Mouse (Mus musculus): ENCODE measurements around the gene Trim62. TPM values are rescaled to one million over a fixed set of nuclear protein-coding genes. Genes with fewer than 3 reads are reported as not detected.

The Trim62 gene
- polyA plus RNA-seq, 1 experiment = 0.87 TPM

- H3ac ChIP-seq (ENCODE audit: control insufficient read depth, insufficient read length, low read depth) = no peak overlapping the region
- no peaks in the 10 kb centered on the region for H3K36me3 ChIP-seq (ENCODE audit: control insufficient read depth, insufficient read depth)
- no peak overlapping the region for H3K4me3 ChIP-seq (ENCODE audit: insufficient read depth, poor library complexity, severe bottlenecking)
- no peaks in the 10 kb centered on the region for H3K79me2 ChIP-seq (ENCODE audit: control insufficient read depth, insufficient read depth)
- H3K79me3 ChIP-seq (ENCODE audit: low read depth) = no peaks in the 10 kb centered on the region
- TF ChIP-seq MAX (IDR thresholded peaks at IDR 0.05) (no peak), MYOD1 (IDR thresholded peaks at IDR 0.05; ENCODE audit: control insufficient read depth, insufficient read length, low read depth) (no peak), CEBPB (IDR thresholded peaks at IDR 0.05; ENCODE audit: low read depth) (no peak), USF1 (IDR thresholded peaks at IDR 0.05; ENCODE audit: low read depth) (no peak), CTCF (IDR thresholded peaks at IDR 0.05; ENCODE audit: control insufficient read depth, insufficient read depth, insufficient read length) (no peak), FOSL1 (IDR thresholded peaks at IDR 0.05; ENCODE audit: insufficient read depth, low read length, poor library complexity, severe bottlenecking) (no peak), MYOG (IDR thresholded peaks at IDR 0.05; ENCODE audit: control insufficient read depth, extremely low read depth, insufficient read length) (no peak)
- H3K27me3 ChIP-seq (ENCODE audit: control insufficient read depth, insufficient read depth, insufficient read length) = peaks cover 18% of the 10 kb centered on the region
Observed at GRCm38 (mm10) chr4:128910276-128911063, 27.1 kb downstream of the Trim62 start.

- no peak overlapping the region for H3ac ChIP-seq (ENCODE audit: control insufficient read depth, insufficient read length, low read depth)
- no peaks in the 10 kb centered on the region for H3K79me3 ChIP-seq (ENCODE audit: low read depth)
- H3K36me3 ChIP-seq (ENCODE audit: control insufficient read depth, insufficient read depth) = no peaks in the 10 kb centered on the region
- H3K4me3 ChIP-seq (ENCODE audit: insufficient read depth, poor library complexity, severe bottlenecking) = no peak overlapping the region
- peaks cover 23% of the 10 kb centered on the region for H3K27me3 ChIP-seq (ENCODE audit: control insufficient read depth, insufficient read depth, insufficient read length)
- no peak for TF ChIP-seq MYOG (IDR thresholded peaks at IDR 0.05; ENCODE audit: control insufficient read depth, extremely low read depth, insufficient read length)
- no peaks in the 10 kb centered on the region for H3K79me2 ChIP-seq (ENCODE audit: control insufficient read depth, insufficient read depth)
Observed at GRCm38 (mm10) chr4:128912085-128912484, 28.7 kb downstream of the Trim62 start.

- no peaks in the 10 kb centered on the region for H3K36me3 ChIP-seq (ENCODE audit: control insufficient read depth, insufficient read depth)
- no peaks in the 10 kb centered on the region for H3K79me3 ChIP-seq (ENCODE audit: low read depth)
- H3K4me3 ChIP-seq (ENCODE audit: insufficient read depth, poor library complexity, severe bottlenecking) = no peak overlapping the region
- H3ac ChIP-seq (ENCODE audit: control insufficient read depth, insufficient read length, low read depth) = no peak overlapping the region
- peaks cover 35% of the 10 kb centered on the region for H3K27me3 ChIP-seq (ENCODE audit: control insufficient read depth, insufficient read depth, insufficient read length)
- TF ChIP-seq CEBPB (IDR thresholded peaks at IDR 0.05; ENCODE audit: low read depth) (no peak), CTCF (IDR thresholded peaks at IDR 0.05; ENCODE audit: control insufficient read depth, insufficient read depth, insufficient read length) (no peak), MYOG (IDR thresholded peaks at IDR 0.05; ENCODE audit: control insufficient read depth, extremely low read depth, insufficient read length) (no peak), USF1 (IDR thresholded peaks at IDR 0.05; ENCODE audit: low read depth) (no peak), FOSL1 (IDR thresholded peaks at IDR 0.05; ENCODE audit: insufficient read depth, low read length, poor library complexity, severe bottlenecking) (no peak)
- H3K79me2 ChIP-seq (ENCODE audit: control insufficient read depth, insufficient read depth) = no peaks in the 10 kb centered on the region
Observed at GRCm38 (mm10) chr4:128913794-128914193, 30.4 kb downstream of the Trim62 start.

GRCm38 (mm10) chr4:128917119-128917518 lies 33.7 kb downstream of the Trim62 start:
- no peaks in the 10 kb centered on the region for H3K36me3 ChIP-seq (ENCODE audit: control insufficient read depth, insufficient read depth)
- TF ChIP-seq MYOD1 (IDR thresholded peaks at IDR 0.05; ENCODE audit: control insufficient read depth, insufficient read length, low read depth) = no peak
- TF ChIP-seq MAX (IDR thresholded peaks at IDR 0.05) = no peak
- no peak for TF ChIP-seq CTCF (IDR thresholded peaks at IDR 0.05; ENCODE audit: control insufficient read depth, insufficient read depth, insufficient read length)
- TF ChIP-seq FOSL1 (IDR thresholded peaks at IDR 0.05; ENCODE audit: insufficient read depth, low read length, poor library complexity, severe bottlenecking) = no peak
- TF ChIP-seq USF1 (IDR thresholded peaks at IDR 0.05; ENCODE audit: low read depth) = no peak
- no peak for TF ChIP-seq CEBPB (IDR thresholded peaks at IDR 0.05; ENCODE audit: low read depth)
- no peak for TF ChIP-seq MYOG (IDR thresholded peaks at IDR 0.05; ENCODE audit: control insufficient read depth, extremely low read depth, insufficient read length)

GRCm38 (mm10) chr4:128917756-128918155 lies 34.4 kb downstream of the Trim62 start:
- no peak for TF ChIP-seq FOSL1 (IDR thresholded peaks at IDR 0.05; ENCODE audit: insufficient read depth, low read length, poor library complexity, severe bottlenecking)
- TF ChIP-seq USF1 (IDR thresholded peaks at IDR 0.05; ENCODE audit: low read depth) = no peak
- TF ChIP-seq MAX (IDR thresholded peaks at IDR 0.05) = no peak
- TF ChIP-seq CTCF (IDR thresholded peaks at IDR 0.05; ENCODE audit: control insufficient read depth, insufficient read depth, insufficient read length) = no peak
- TF ChIP-seq MYOD1 (IDR thresholded peaks at IDR 0.05; ENCODE audit: control insufficient read depth, insufficient read length, low read depth) = no peak
- TF ChIP-seq MYOG (IDR thresholded peaks at IDR 0.05; ENCODE audit: control insufficient read depth, extremely low read depth, insufficient read length) = no peak
- no peak for TF ChIP-seq CEBPB (IDR thresholded peaks at IDR 0.05; ENCODE audit: low read depth)
- H3K27me3 ChIP-seq (ENCODE audit: control insufficient read depth, insufficient read depth, insufficient read length) = peaks cover 48% of the 10 kb centered on the region
- no peak overlapping the region for H3ac ChIP-seq (ENCODE audit: control insufficient read depth, insufficient read length, low read depth)
- no peaks in the 10 kb centered on the region for H3K36me3 ChIP-seq (ENCODE audit: control insufficient read depth, insufficient read depth)
- H3K79me3 ChIP-seq (ENCODE audit: low read depth) = no peaks in the 10 kb centered on the region
- no peaks in the 10 kb centered on the region for H3K79me2 ChIP-seq (ENCODE audit: control insufficient read depth, insufficient read depth)
- no peak overlapping the region for H3K4me3 ChIP-seq (ENCODE audit: insufficient read depth, poor library complexity, severe bottlenecking)

More at GRCm38 (mm10) chr4:128917119-128917518, 33.7 kb downstream of the Trim62 start:
- no peak overlapping the region for H3ac ChIP-seq (ENCODE audit: control insufficient read depth, insufficient read length, low read depth)
- no peak overlapping the region for H3K4me3 ChIP-seq (ENCODE audit: insufficient read depth, poor library complexity, severe bottlenecking)
- peaks cover 51% of the 10 kb centered on the region for H3K27me3 ChIP-seq (ENCODE audit: control insufficient read depth, insufficient read depth, insufficient read length)
- H3K79me2 ChIP-seq (ENCODE audit: control insufficient read depth, insufficient read depth) = no peaks in the 10 kb centered on the region
- H3K79me3 ChIP-seq (ENCODE audit: low read depth) = no peaks in the 10 kb centered on the region

GRCm38 (mm10) chr4:128918187-128918586 lies 34.8 kb downstream of the Trim62 start:
- TF ChIP-seq MAX (IDR thresholded peaks at IDR 0.05) (no peak), CEBPB (IDR thresholded peaks at IDR 0.05; ENCODE audit: low read depth) (no peak), MYOG (IDR thresholded peaks at IDR 0.05; ENCODE audit: control insufficient read depth, extremely low read depth, insufficient read length) (no peak), USF1 (IDR thresholded peaks at IDR 0.05; ENCODE audit: low read depth) (no peak), CTCF (IDR thresholded peaks at IDR 0.05; ENCODE audit: control insufficient read depth, insufficient read depth, insufficient read length) (no peak), MYOD1 (IDR thresholded peaks at IDR 0.05; ENCODE audit: control insufficient read depth, insufficient read length, low read depth) (no peak), FOSL1 (IDR thresholded peaks at IDR 0.05; ENCODE audit: insufficient read depth, low read length, poor library complexity, severe bottlenecking) (no peak)
- no peaks in the 10 kb centered on the region for H3K79me3 ChIP-seq (ENCODE audit: low read depth)
- H3K36me3 ChIP-seq (ENCODE audit: control insufficient read depth, insufficient read depth) = no peaks in the 10 kb centered on the region
- H3K4me3 ChIP-seq (ENCODE audit: insufficient read depth, poor library complexity, severe bottlenecking) = no peak overlapping the region
- no peak overlapping the region for H3ac ChIP-seq (ENCODE audit: control insufficient read depth, insufficient read length, low read depth)
- no peaks in the 10 kb centered on the region for H3K79me2 ChIP-seq (ENCODE audit: control insufficient read depth, insufficient read depth)
- peaks cover 52% of the 10 kb centered on the region for H3K27me3 ChIP-seq (ENCODE audit: control insufficient read depth, insufficient read depth, insufficient read length)
